Mouse (Mus musculus) small intestine, adult 2 months (tissue): ENCODE measurements around the gene Tcf15. TPM values are rescaled to one million over a fixed set of nuclear protein-coding genes. Genes with fewer than 3 reads are reported as not detected.

Experiments
- H3K27ac ChIP-seq: fragments of 200-500 bp; 2 replicates; pipeline ENCODE4 v1.5.1; 2012; ENCODE audit warnings: low read depth, low read length, control low read depth, inconsistent platforms; ENCODE audit not compliant: insufficient read depth
- H3K27me3 ChIP-seq: fragments of 200-500 bp; 2 replicates; pipeline ENCODE4 v1.6.1; 2012; ENCODE audit warnings: mild to moderate bottlenecking, moderate library complexity, low read length, inconsistent platforms; ENCODE audit not compliant: control insufficient read depth, insufficient read depth
- H3K36me3 ChIP-seq: fragments of 200-500 bp; 2 replicates; pipeline ENCODE4 v1.6.1; 2012; ENCODE audit warnings: mild to moderate bottlenecking, low read length, control low read depth, inconsistent platforms; ENCODE audit not compliant: control insufficient read depth, insufficient read depth
- H3K4me1 ChIP-seq: fragments of 200-500 bp; 2 replicates; pipeline ENCODE4 v1.6.1; 2012; ENCODE audit warnings: low read length, inconsistent platforms, mixed read lengths; ENCODE audit not compliant: control insufficient read depth, insufficient read depth, insufficient read length
- H3K4me3 ChIP-seq: fragments of 200-500 bp; 2 replicates; pipeline ENCODE4 v1.5.1; 2012; ENCODE audit warnings: low read depth, mild to moderate bottlenecking, control low read depth, inconsistent platforms, low read length, moderate library complexity
- CTCF ChIP-seq: fragments of 200-500 bp; IDR thresholded peaks from 2 replicates; pipeline ENCODE4 v1.5.1; 2012; ENCODE audit warnings: low read depth, mild to moderate bottlenecking, control low read depth, inconsistent platforms, low read length, moderate library complexity, mixed read lengths; ENCODE audit not compliant: insufficient replicate concordance, insufficient read length; ENCODE audit errors: extremely low read depth
- POLR2A ChIP-seq: fragments of 200-500 bp; IDR thresholded peaks from 2 replicates; pipeline ENCODE4 v1.6.1; 2012; ENCODE audit warnings: low read depth, mild to moderate bottlenecking, control low read depth, inconsistent platforms, low read length, moderate library complexity
- WGBS: fragments of 180-500 bp; shearing (Covaris S2); methylation state at CpG from one replicate; pipeline ENCODE4 v1.1.7; 2018; 5-methylcytosine and 5-hydroxymethylcytosine counted together
- polyA plus RNA-seq: library from polyadenylated mRNA; depleted of rRNA; stranded (reverse); fragments of >200 nt; gene quantifications from 2 replicates; pipeline ENCODE4 v1.2.3, GENCODE M21; 2012

The Tcf15 gene
- polyA plus RNA-seq, 1 experiment: 5.6 TPM

GRCm38 (mm10) chr2:152153361-152153760, 10.0 kb downstream of the Tcf15 start:
- Histone ChIP-seq H3K27ac (no peak overlapping the region), H3K4me1 (no peaks in the 10 kb centered on the region), H3K36me3 (no peaks in the 10 kb centered on the region), H3K27me3 (no peaks in the 10 kb centered on the region), H3K4me3 (no peak overlapping the region)
- no peak for TF ChIP-seq CTCF
- no peak for TF ChIP-seq POLR2A
- 39% methylated on average over 3 of the region's 3 CpGs for WGBS

- H3K4me3 ChIP-seq: no peak overlapping the region
- no peak overlapping the region for H3K27ac ChIP-seq
- H3K36me3 ChIP-seq: no peaks in the 10 kb centered on the region
- 49% methylated on average over 7 of the region's 7 CpGs for WGBS
- H3K4me1 ChIP-seq: no peaks in the 10 kb centered on the region
- TF ChIP-seq POLR2A (no peak), CTCF (no peak)
- H3K27me3 ChIP-seq: no peaks in the 10 kb centered on the region
Observed at GRCm38 (mm10) chr2:152155414-152156208, 12.2 kb downstream of the Tcf15 start.

GRCm38 (mm10) chr2:152156471-152156870, 13.1 kb downstream of the Tcf15 start:
- Histone ChIP-seq H3K4me3 (no peak overlapping the region), H3K4me1 (no peaks in the 10 kb centered on the region), H3K27ac (no peak overlapping the region), H3K27me3 (no peaks in the 10 kb centered on the region), H3K36me3 (no peaks in the 10 kb centered on the region)
- 44% methylated on average over 6 of the region's 6 CpGs for WGBS
- no peak for TF ChIP-seq POLR2A
- no peak for TF ChIP-seq CTCF

- Histone ChIP-seq H3K27me3 (no peaks in the 10 kb centered on the region), H3K27ac (no peak overlapping the region), H3K4me3 (no peak overlapping the region), H3K36me3 (no peaks in the 10 kb centered on the region), H3K4me1 (no peaks in the 10 kb centered on the region)
- WGBS: 91% methylated on average over 1 of the region's 1 CpGs
- no peak for TF ChIP-seq CTCF
- no peak for TF ChIP-seq POLR2A
Observed at GRCm38 (mm10) chr2:152159487-152159886, 16.1 kb downstream of the Tcf15 start.

- Histone ChIP-seq H3K4me3 (no peak overlapping the region), H3K27ac (no peak overlapping the region), H3K27me3 (no peaks in the 10 kb centered on the region), H3K36me3 (no peaks in the 10 kb centered on the region), H3K4me1 (0 out of 2 replicates have a peak, but pooled peaks cover 2% of the 10 kb centered on the region)
- WGBS: 85% methylated on average over 6 of the region's 6 CpGs
- TF ChIP-seq CTCF: no peak
- no peak for TF ChIP-seq POLR2A
Observed at GRCm38 (mm10) chr2:152166257-152166656, 22.9 kb downstream of the Tcf15 start.

- 53% methylated on average over 8 of the region's 8 CpGs for WGBS
- no peak overlapping the region for H3K4me3 ChIP-seq
- H3K27me3 ChIP-seq: no peaks in the 10 kb centered on the region
- no peaks in the 10 kb centered on the region for H3K36me3 ChIP-seq
- 0 out of 2 replicates have a peak, but pooled peaks cover 2% of the 10 kb centered on the region for H3K4me1 ChIP-seq
- H3K27ac ChIP-seq: no peak overlapping the region
- TF ChIP-seq CTCF (no peak), POLR2A (no peak)
Observed at GRCm38 (mm10) chr2:152167851-152168290, 24.5 kb downstream of the Tcf15 start.

GRCm38 (mm10) chr2:152169377-152169776, 26.0 kb downstream of the Tcf15 start:
- Histone ChIP-seq H3K4me1 (0 out of 2 replicates have a peak, but pooled peaks cover 2% of the 10 kb centered on the region), H3K4me3 (no peak overlapping the region), H3K27me3 (no peaks in the 10 kb centered on the region), H3K36me3 (no peaks in the 10 kb centered on the region), H3K27ac (no peak overlapping the region)
- 100% methylated on average over 1 of the region's 1 CpGs for WGBS
- TF ChIP-seq CTCF (no peak), POLR2A (no peak)
